Mouse (Mus musculus) mouse embryonic stem cell (cell line): Measurements from ENCODE around the gene Pi16.

Experiments
- in situ Hi-C, 2 experiments: fragments of 300-500 bp; cut with MboI; formaldehyde crosslinking; loops; 1 replicate in 1 of 2; 3 replicates in 1 of 2; pipeline ENCODE4 v1.14.3; 2019 to 2020; ENCODE audit warnings: low sequenced_read_pairs in 2 of 2, low pct_unique_long_range_greater_than_20kb in 1 of 2, mixed read lengths in 1 of 2; ENCODE audit not compliant: unreplicated experiment in 1 of 2

The Pi16 gene

GRCm38 (mm10) chr17:29323625-29324024 is 6.1 kb downstream of the Pi16 start:
- in situ Hi-C loops, result no loop called here

GRCm38 (mm10) chr17:29325831-29326230 is 8.4 kb downstream of the Pi16 start:
- in situ Hi-C loops, result no loop called here

DNA sequence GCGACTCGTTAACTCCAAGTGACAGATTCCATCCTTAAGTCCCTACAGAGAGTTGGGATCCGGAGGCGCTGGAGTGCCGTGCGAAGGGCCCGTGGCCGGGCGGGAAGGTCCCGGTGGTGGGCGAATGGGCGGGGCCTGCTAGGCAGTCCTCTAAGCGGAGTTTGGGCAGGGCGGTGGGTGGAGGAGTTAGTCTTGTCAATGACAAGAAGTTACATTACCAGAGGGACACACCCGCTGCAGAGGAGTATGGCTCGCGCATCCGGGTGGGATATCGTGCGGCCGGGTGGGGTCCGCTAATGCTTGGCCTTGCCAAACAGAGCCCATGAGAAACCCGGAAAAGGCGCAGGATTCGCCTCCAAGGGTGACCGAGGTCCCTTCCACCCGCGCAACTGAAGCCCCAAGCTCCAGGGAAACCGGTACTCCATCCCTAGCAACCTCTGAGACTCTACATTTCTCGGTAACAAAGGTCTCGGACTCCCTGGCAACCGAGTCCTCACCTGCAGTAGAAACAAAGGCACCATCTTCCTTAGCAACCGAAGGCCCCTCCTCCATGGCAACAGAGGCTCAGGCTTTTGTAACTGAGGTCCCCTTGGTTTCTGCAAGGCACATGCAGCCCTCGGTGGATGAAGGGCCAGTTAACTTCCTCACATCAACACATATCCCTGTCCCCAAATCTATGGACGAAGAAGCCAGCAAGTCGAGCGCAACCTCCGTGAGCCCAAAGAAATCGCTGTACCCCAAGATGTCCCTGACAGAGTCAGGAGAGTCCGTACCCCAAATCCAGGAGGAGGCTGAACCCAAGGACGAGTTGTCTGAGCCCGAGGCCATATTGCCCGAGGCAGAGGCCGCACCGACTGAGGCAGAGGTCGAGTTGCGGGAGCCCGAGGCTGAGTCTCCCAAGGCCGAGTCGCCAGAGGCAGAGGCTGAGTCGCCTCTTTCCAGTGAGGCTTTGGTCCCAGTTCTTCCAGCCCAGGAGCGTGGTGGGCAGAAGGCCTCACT is 9.3 kb downstream of the Pi16 start:
- in situ Hi-C loops, result no loop called here

GRCm38 (mm10) chr17:29327691-29328090 is 10.2 kb downstream of the Pi16 start:
- in situ Hi-C loops, result no loop called here

DNA sequence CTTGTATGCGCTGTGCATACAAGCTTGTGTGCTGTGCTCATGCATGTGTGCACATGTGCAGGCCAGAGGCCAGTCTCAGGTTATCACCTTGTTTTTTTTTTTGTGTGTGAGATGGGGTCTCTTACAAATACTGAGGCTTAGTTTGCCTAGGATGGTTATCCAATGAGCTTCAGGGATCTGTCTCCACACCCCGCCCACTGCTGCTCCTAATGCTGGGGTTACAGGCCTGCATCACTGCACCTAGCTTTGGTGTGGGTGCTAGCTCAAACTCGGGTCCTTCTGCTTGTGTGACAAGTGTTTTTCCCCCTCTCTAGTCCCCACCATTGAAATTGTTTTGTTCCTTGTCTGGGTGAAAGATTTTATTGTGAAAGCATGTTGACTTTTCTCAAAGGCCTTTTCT is 12.7 kb downstream of the Pi16 start:
- in situ Hi-C loops, result no loop called here

DNA sequence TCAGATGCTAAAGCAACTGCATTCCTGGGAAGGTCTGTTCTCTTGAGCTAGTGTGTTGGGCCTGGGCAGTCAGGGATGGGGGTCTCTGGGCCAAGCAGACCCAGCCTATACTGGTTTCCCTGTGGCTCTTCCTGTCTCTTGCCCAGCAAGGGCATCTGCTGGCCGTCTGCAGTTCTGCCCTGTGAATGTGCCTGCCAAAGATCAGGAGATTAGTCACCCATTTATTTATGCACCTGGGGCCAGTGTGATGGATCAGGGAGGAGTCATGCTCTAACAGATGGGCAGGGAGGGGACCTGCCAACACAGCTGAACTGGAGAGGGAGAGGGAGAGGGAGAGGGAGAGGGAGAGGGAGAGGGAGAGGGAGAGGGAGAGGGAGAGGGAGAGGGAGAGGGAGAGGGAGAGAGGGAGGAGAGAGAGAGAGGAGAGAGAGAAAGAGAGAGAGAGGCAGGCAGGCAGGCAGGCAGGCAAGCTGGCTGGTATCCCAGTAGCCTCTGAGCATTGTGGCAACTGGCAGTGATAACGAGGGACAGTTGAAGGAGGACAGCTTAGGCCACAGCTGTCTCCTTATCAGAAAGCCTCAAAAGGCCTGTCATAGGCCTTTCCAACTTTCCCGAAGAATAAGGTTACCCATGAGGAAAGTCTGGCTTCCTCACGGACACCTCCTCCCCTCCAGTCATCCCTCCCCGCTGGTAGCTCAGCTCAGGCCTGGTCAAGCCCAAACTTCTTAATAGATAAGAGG is 13.4 kb downstream of the Pi16 start:
- in situ Hi-C loops, result no loop called here

GRCm38 (mm10) chr17:29332186-29332685 is 14.8 kb downstream of the Pi16 start:
- in situ Hi-C loops, result no loop called here

GRCm38 (mm10) chr17:29336266-29336990 is 18.9 kb downstream of the Pi16 start:
- in situ Hi-C loops, result no loop called here

DNA sequence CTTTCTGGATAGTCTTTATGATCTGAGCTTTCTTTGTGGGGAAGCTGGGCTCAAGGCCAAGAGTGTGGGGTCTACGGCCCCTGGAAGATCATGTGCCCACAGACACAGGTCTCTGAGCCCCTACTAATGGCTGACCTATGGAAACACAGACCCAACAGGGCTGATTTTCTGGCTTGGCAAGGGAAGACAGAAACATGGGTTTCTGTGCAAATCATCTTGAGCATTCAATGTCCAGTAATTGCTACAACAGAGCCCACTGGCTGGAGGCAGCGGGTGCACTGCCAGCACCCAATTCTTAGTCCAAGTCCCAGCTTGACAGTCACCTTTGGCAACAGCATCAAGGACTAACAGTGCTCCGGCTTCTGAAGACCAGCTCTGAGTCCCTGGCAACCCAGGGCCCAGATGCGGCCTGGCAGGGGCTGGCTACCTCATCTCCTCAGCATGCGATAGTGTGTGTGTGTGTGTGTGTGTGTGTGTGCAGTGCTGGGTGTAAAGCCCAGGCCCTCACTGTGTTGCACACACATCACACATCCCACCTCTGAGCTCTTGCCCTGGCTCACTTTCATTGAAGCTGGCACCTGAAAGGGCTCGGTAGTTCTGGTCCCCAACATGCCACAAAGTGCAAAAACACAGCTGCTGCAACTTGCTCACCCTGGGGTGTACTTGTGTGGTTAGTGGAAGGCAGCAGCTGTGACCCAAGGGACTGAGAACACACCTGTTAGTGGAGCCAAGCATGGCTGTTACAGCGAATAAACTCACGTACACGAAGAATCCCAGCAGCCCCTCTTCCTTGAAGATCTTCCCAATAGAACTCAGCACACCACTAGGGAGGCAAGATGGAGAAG is 20.7 kb downstream of the Pi16 start:
- in situ Hi-C loops, result no loop called here

GRCm38 (mm10) chr17:29339170-29339768 is 21.8 kb downstream of the Pi16 start:
- in situ Hi-C loops, result no loop called here

- in situ Hi-C loops, result no loop called here
Measured at GRCm38 (mm10) chr17:29340406-29341261, 23.2 kb downstream of the Pi16 start.

DNA sequence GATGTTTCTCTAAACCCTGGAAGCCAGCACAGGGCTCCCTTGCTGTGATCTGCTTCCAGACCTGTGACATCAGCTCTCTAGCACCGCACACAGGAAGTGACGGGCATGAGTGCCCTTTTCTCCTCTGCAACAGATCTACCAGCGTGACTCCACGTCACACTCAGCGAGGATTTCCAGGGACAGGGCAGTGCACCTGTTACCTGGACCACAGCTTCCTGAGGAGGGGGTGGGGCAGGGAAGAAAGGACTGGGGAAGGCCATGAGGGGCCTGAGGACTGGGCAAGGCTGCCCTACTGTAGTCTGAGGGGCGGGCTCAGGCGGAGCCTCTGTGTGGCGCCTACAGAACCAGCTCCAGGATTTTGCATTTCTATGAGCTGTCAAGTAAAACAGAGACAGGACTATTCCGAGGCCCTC is 24.1 kb downstream of the Pi16 start:
- in situ Hi-C loops, result no loop called here

- in situ Hi-C loops, result no loop called here
Measured at GRCm38 (mm10) chr17:29342010-29342910, 24.8 kb downstream of the Pi16 start.

DNA sequence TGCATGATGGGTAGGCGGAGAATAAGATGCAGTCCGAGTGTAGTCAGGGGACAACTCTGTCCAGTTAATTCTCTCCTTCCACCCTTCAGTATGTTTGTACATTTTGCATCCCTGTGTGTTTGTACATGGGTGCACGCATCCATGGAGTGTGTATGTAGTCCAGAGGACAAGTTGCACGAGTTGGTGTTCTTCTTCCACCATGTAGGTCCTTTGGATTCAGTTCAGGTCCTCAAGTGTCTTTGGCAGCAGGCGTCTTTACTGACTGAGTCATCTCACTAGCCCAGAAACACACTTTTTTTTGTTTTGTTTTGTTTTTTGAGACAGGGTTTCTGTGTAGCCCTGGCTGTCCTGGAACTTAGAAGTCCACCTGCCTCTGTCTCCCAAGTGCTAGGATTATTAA is 25.8 kb downstream of the Pi16 start:
- in situ Hi-C loops, result no loop called here

DNA sequence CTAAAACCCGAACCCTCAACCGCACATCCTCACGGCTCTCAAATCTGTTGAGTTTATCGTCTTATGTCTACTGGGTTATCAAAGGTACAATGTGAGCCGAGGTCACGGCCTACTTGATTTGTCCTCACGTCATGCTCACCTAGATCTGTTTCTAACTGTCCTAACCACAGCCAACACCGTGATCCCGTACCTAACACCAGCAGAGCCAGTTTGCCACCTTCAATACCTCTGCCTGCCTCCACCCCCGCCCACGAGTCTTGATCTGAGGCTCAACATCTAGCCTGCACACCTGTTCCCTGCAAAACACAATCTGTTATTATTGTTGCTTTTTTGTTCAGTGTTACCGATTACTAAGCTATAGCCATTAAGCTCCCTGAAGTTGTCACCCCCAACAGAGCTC is 27.8 kb downstream of the Pi16 start:
- in situ Hi-C loops, result no loop called here
